Mouse (Mus musculus): ENCODE measurements around the gene Kcnc1.

Kcnc1 gene

GRCm38 (mm10) chr7:46475464-46475863, 79.2 kb downstream of the Kcnc1 start:
- no peak for DNase-seq (ENCODE audit: low spot score)

- no peak for DNase-seq (ENCODE audit: low spot score)
Measured at GRCm38 (mm10) chr7:46477456-46477855, 81.2 kb downstream of the Kcnc1 start.

DNA sequence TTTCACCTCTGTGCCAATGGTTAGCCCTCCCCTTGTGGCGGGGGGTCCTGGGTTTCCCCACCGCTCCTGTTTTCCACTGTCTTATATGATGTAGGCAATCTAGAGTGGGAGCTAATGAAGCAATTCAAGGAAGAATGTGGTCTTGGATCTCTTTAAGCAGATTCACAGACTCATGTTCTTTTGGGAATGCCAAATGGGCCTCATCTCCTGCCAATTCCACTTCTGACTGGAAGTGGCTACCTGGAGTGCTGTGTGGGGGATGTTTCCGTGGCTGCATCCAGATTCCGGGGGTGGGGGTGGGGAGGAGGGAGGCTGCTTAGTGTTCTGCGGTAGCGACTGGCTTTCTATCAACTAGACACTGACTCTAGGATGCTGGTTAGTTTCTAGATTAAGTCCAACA, 83.5 kb downstream of the Kcnc1 start:
- DNase-seq (ENCODE audit: low spot score): no peak

- no peak for DNase-seq (ENCODE audit: low spot score)
Measured at GRCm38 (mm10) chr7:46482099-46482531, 85.8 kb downstream of the Kcnc1 start.

DNA sequence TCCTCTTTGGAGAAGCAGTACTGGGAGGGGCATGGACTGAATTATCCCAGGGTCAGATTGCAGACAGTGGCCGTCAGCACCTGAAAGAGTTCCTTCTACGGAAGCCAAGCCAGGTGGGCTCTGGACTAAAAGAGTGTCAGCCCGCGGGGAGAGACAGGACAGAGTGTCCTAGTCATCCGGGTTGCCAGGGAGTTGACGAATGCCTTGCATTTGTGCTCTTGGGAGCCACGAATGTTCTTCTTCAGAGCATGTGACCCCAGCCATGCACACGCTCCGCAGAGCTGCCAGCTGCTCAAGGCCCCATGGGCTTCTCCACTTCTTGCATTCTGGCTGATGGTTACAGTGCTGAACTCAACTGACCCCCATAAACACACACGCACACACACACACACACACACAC, 86.8 kb downstream of the Kcnc1 start:
- no peak for DNase-seq (ENCODE audit: low spot score)

DNA sequence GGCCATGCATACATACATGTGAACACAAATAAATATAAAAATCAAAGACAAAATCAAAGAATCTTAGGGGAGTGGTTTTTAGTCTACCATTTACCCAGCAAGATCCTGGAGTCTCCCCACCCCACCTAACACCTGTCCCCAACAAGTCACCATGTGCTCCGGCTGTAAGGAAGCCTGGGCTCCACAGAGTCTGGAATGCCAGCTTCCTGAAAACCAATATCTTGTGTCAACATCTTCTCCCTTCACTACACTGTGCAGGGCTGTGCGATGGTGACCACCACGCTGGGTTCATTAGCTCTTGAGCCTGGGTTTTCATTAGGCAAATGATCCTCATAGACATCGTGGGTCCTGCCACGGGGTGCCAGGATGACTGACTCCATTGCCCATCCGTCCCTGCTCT, 87.9 kb downstream of the Kcnc1 start:
- DNase-seq (ENCODE audit: low spot score): no peak

DNA sequence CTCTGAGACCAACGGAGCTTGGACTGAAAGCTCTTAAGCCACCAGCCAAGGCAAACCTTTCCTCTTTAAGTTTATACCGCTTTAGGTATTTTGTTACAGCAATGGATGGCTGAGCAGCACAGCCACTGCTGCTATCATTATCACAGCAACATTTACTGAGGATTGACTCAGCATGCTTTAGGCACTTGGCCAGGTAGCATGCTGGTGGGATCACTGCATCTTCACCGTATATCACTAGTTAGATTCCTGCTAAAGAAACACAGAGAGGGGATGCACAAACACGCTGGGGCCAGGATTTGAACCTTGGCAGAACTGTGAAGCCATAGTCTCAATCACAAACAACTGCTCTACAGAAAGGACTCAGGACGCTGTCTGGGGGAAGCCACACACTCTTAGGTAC, 90.5 kb downstream of the Kcnc1 start:
- no peak for DNase-seq (ENCODE audit: low spot score)

DNA sequence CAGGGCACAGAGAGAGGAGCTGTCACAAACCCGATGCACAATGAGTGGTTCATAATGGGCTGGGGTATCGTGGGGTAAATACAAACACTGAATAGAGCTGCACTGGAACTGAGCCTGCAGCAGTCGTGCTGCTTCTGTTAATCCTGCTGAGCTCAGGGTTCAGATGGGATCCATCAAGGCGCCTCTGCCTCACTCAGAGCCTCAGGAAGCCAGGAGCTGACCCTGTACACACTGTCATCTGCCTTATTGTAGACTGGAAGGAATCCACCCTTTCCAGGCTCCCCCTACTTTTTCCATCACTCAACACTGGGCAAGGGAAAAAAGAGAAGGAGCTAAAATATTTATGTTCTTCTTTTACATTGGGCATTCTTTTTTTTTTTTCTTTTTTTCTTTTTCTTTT, 91.1 kb downstream of the Kcnc1 start:
- DNase-seq (ENCODE audit: low spot score): no peak

Measured in ovary, postnatal 10 days (tissue).